Mouse (Mus musculus) heart, postnatal 0 days (tissue): Measurements from ENCODE around the gene Abca9.

Experiments used
- CTCF ChIP-seq: IDR thresholded peaks from 2 replicates; pipeline ENCODE4 v1.5.1; 2016; ENCODE audit warnings: antibody characterized with exemption, control low read depth, low read depth
- EP300 ChIP-seq: IDR thresholded peaks from 2 replicates; pipeline ENCODE4 v1.6.1; 2016; ENCODE audit warnings: antibody characterized with exemption, low read depth

DNA sequence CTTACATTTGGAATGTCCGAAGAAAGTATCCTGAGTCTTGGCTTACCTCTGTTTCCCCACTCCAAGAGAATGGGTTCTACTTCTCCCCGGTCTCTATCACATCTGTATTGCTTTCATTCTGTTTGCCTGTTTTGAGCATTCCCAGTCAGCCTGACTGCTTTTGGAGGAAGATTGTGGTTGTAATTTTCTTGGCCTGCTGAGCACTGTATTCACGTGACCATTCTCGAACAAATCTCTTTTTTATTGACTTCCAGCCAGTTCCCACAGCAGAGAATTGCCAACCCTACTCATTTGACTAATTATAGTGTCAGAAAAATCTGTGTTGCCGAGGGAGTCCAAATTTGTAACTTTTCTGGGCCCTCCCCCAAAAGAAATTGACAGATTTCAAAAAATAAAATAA, 72.1 kb downstream of the Abca9 start, which contains the start of gene Abca8a:
- TF ChIP-seq CTCF (no peak), EP300 (no peak)
